Comparison of ENCODE assay signal across 18 mouse cellular contexts in genomic region chr13:103966696-103967215, GRCm38 (mm10). TPM values are rescaled to one million over a fixed set of nuclear protein-coding genes. Genes with fewer than 3 reads are reported as not detected.
DNase-seq lines count a peak whose midpoint lies in the region; ATAC-seq and TF ChIP-seq lines count a peak whose summit lies in the region.
"Had no signal": no experiment of that assay in that cellular context is flagged by ENCODE, and none has a peak within 500 bp of the region (broad histone marks: within the 10 kb centered on the region; RNA-seq: fewer than 3 reads in every experiment).

No protein-coding gene starts in this region.

- 81% methylated on average over 8 of the region's 8 CpGs for WGBS in hindbrain, embryonic 16.5 days
- 85% methylated on average over 8 of the region's 8 CpGs for WGBS in hindbrain, embryonic 14.5 days

- no peak for TF ChIP-seq CTCF in brain, embryonic 14.5 days (IDR thresholded peaks at IDR 0.05; ENCODE audit: borderline replicate concordance, extremely low read depth, insufficient read depth, insufficient read length)

- no peaks in the 10 kb centered on the region for H3K79me2 ChIP-seq in myocyte (ENCODE audit: control insufficient read depth, insufficient read depth)

- no peaks in the 10 kb centered on the region for H3K9me3 ChIP-seq in hindbrain, embryonic 16.5 days (ENCODE audit: control insufficient read depth, low read length)
- no peaks in the 10 kb centered on the region for H3K9me3 ChIP-seq in hindbrain, embryonic 14.5 days (ENCODE audit: control insufficient read depth, low read length)
- H3K9me3 ChIP-seq: forebrain, embryonic 13.5 days; heart, embryonic 12.5 days; hindbrain, embryonic 13.5 days; kidney, embryonic 15.5 days; limb, embryonic 15.5 days; liver, embryonic 15.5 days; midbrain, embryonic 13.5 days had no signal

- no peak overlapping the region for H3K4me3 ChIP-seq in hindbrain, embryonic 16.5 days (ENCODE audit: low read length)
- H3K4me3 ChIP-seq in hindbrain, embryonic 14.5 days (replicated peaks; ENCODE audit: low read length): no peak overlapping the region
- H3K4me3 ChIP-seq in myocyte: no peak overlapping the region
- H3K4me3 ChIP-seq: forebrain, embryonic 13.5 days; heart, embryonic 12.5 days; hindbrain, embryonic 13.5 days; kidney, embryonic 15.5 days; limb, embryonic 15.5 days; liver, embryonic 15.5 days; midbrain, embryonic 13.5 days had no signal

- H3K36me3 ChIP-seq in hindbrain, embryonic 16.5 days (ENCODE audit: control insufficient read depth, insufficient read depth, low read length): no peaks in the 10 kb centered on the region
- H3K36me3 ChIP-seq in hindbrain, embryonic 14.5 days (replicated peaks; ENCODE audit: control insufficient read depth, insufficient read depth): no peaks in the 10 kb centered on the region
- no peaks in the 10 kb centered on the region for H3K36me3 ChIP-seq in myocyte (ENCODE audit: control insufficient read depth, insufficient read depth)
- H3K36me3 ChIP-seq: heart, embryonic 12.5 days; hindbrain, embryonic 13.5 days; kidney, embryonic 15.5 days; limb, embryonic 15.5 days; liver, embryonic 15.5 days; midbrain, embryonic 13.5 days had no signal

- H3K4me1 ChIP-seq in hindbrain, embryonic 16.5 days (ENCODE audit: control insufficient read depth, insufficient read depth, low read depth, low read length): no peaks in the 10 kb centered on the region
- peaks cover 9% of the 10 kb centered on the region; the same call in 1 of the 2 replicates for H3K4me1 ChIP-seq in hindbrain, embryonic 14.5 days (replicated peaks; ENCODE audit: control insufficient read depth, insufficient read depth, low read length)
- H3K4me1 ChIP-seq: heart, embryonic 12.5 days; liver, embryonic 15.5 days had no signal

- H3K4me2 ChIP-seq in hindbrain, embryonic 16.5 days (ENCODE audit: low read length): no peak overlapping the region
- H3K4me2 ChIP-seq in hindbrain, embryonic 14.5 days (replicated peaks): no peak overlapping the region
- no peak overlapping the region for H3K4me2 ChIP-seq in myocyte (ENCODE audit: low read depth)
- H3K4me2 ChIP-seq: forebrain, embryonic 13.5 days; heart, embryonic 12.5 days; hindbrain, embryonic 13.5 days; kidney, embryonic 15.5 days; limb, embryonic 15.5 days; liver, embryonic 15.5 days; midbrain, embryonic 13.5 days had no signal

- no peak for TF ChIP-seq POLR2A in brain, embryonic 14.5 days (IDR thresholded peaks at IDR 0.05; ENCODE audit: borderline replicate concordance, extremely low read depth, insufficient read depth, insufficient read length, poor library complexity, severe bottlenecking)
- TF ChIP-seq POLR2A in myocyte (IDR thresholded peaks at IDR 0.05; ENCODE audit: insufficient read length, low read depth): no peak

- no peak overlapping the region for H3K27ac ChIP-seq in hindbrain, embryonic 16.5 days (ENCODE audit: low read depth, low read length)
- no peak overlapping the region for H3K27ac ChIP-seq in hindbrain, embryonic 14.5 days
- H3K27ac ChIP-seq: forebrain, embryonic 13.5 days; hindbrain, embryonic 13.5 days; kidney, embryonic 15.5 days; limb, embryonic 15.5 days; liver, embryonic 15.5 days; midbrain, embryonic 13.5 days had no signal

- no peak for DNase-seq in hindbrain, embryonic 14.5 days (ENCODE audit: low spot score)
- peak; percentile 32 for DNase-seq in brain, embryonic 14.5 days (ENCODE audit: low read depth)
- DNase-seq in cerebellum, adult 9-10 months: peak; percentile 55
- DNase-seq in thymus, postnatal 36 days: no peak
- DNase-seq in lung, postnatal 36 days: no peak
- DNase-seq: B cell, adult 2 months; heart, postnatal 14 days; thymus, postnatal 25 days had no signal

- peak; percentile 58; the same call in 1 of the 2 replicates for ATAC-seq in hindbrain, embryonic 16.5 days
- ATAC-seq in hindbrain, embryonic 14.5 days (ENCODE audit: low FRiP score): no peak
- ATAC-seq: forebrain, embryonic 13.5 days; intestine, embryonic 16.5 days; midbrain, embryonic 13.5 days had no signal

- H3K27me3 ChIP-seq in hindbrain, embryonic 16.5 days (replicated peaks; ENCODE audit: control insufficient read depth, insufficient read depth, low read length): no peaks in the 10 kb centered on the region
- no peaks in the 10 kb centered on the region for H3K27me3 ChIP-seq in hindbrain, embryonic 14.5 days (ENCODE audit: control insufficient read depth, insufficient read depth, low read length)
- H3K27me3 ChIP-seq in myocyte (ENCODE audit: control insufficient read depth, insufficient read depth, insufficient read length): no peaks in the 10 kb centered on the region
- H3K27me3 ChIP-seq: forebrain, embryonic 13.5 days; heart, embryonic 12.5 days; hindbrain, embryonic 13.5 days; kidney, embryonic 15.5 days; limb, embryonic 15.5 days; liver, embryonic 15.5 days; midbrain, embryonic 13.5 days had no signal

- no peak overlapping the region for H3K9ac ChIP-seq in hindbrain, embryonic 16.5 days (ENCODE audit: low read depth, low read length)
- no peak overlapping the region for H3K9ac ChIP-seq in hindbrain, embryonic 14.5 days
- H3K9ac ChIP-seq: forebrain, embryonic 13.5 days; heart, embryonic 12.5 days; hindbrain, embryonic 13.5 days; kidney, embryonic 15.5 days; limb, embryonic 15.5 days; liver, embryonic 15.5 days; midbrain, embryonic 13.5 days had no signal

- no peak overlapping the region for H3ac ChIP-seq in myocyte (ENCODE audit: control insufficient read depth, insufficient read length)

TF ChIP-seq in myocyte, 11 proteins besides CTCF, POLR2A, EP300 and RAD21:
- peak in 2 of 3 experiments; percentile 17 to 31 for TF ChIP-seq MYOD1 (IDR thresholded peaks at IDR 0.05; ENCODE audit: control insufficient read depth in 1 of 3, insufficient read length in 2 of 3, low read depth in 2 of 3)
- TF ChIP-seq TCF12 (IDR thresholded peaks at IDR 0.05; ENCODE audit: insufficient read depth, poor library complexity, severe bottlenecking): no peak
- peak in 1 of 3 experiments; percentile 12 for TF ChIP-seq MYOG (IDR thresholded peaks at IDR 0.05; ENCODE audit: control insufficient read depth in 1 of 3, insufficient read depth in 1 of 3, insufficient read length in 2 of 3, low read depth in 2 of 3)
- no peak for TF ChIP-seq MAX (IDR thresholded peaks at IDR 0.05; ENCODE audit: low read depth)

RNA-seq across cellular contexts. Expression of gene Erbin, which starts 46.4 kb away (rescaled TPM):
- 5.4 and 5.6 TPM in 2 replicates for polyA plus RNA-seq in hindbrain, embryonic 16.5 days (2015; fragmentation: Nextera tagmentation; extraction: Ambion mirVana)
- polyA plus RNA-seq in hindbrain, embryonic 14.5 days (2014; fragmentation: Nextera tagmentation; extraction: Ambion mirVana): 15.0 and 16.5 TPM in 2 replicates
- polyA plus RNA-seq in brain, embryonic 14.5 days (2012; rRNA removed): 23.7 and 31.1 TPM in 2 replicates
- polyA plus RNA-seq in myocyte (2012; fragmentation: generic; extraction: Trizol): 8.4 TPM

Comparison
In these comparisons a context has a peak if more than half of its experiments do, and no peak if none do; other contexts are left out.
1. DNase-seq: peak in brain, embryonic 14.5 days (single experiment) and cerebellum, adult 9-10 months (single experiment); none in hindbrain, embryonic 14.5 days (single experiment), thymus, postnatal 36 days (0 of 2) and lung, postnatal 36 days (single experiment).